Mouse (Mus musculus): ENCODE measurements around the gene Mrps34.

DNA sequence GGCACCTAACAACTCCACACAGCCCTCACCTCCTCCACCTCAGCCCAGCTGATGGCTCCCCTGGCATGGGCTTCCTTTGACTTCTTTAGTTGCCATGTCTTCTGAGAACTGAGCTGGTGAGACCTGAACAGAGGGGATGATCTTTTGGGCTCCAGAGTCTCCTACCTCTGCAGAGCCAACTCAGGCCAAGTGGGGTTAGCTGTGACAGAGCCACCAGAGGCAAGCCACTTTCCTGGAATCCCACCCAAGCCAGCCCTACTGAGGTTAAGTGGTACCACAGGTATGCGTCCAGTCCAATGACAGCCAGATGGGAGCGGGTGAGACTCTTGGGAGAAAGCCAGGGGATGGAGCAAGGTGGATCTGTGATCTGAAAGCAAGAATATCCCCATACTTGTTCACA is 1.6 kb upstream of the Mrps34 start:
- no peak for TF ChIP-seq POLR2A (IDR thresholded peaks at IDR 0.05; ENCODE audit: borderline replicate concordance, extremely low read depth, low read depth, low read length)
- no peak for TF ChIP-seq CTCF (IDR thresholded peaks at IDR 0.05; ENCODE audit: insufficient read depth, low read length)
